16 mouse cellular contexts compared by ENCODE assay signal in genomic region chrX:12409319-12409718, GRCm38 (mm10).
"Had no signal": no experiment of that assay in that cellular context is flagged by ENCODE, and none has a peak within 500 bp of the region (broad histone marks: within the 10 kb centered on the region; RNA-seq: fewer than 3 reads in every experiment).

No protein-coding gene starts in this region.

- H3K4me3 ChIP-seq: layer of hippocampus, adult 2 months; limb, embryonic 15.5 days; midbrain, embryonic 10.5 days; midbrain, embryonic 13.5 days had no signal

- H3K4me2 ChIP-seq: limb, embryonic 15.5 days; liver, embryonic 11.5 days; lung, embryonic 14.5 days; midbrain, embryonic 13.5 days had no signal

- H3K9ac ChIP-seq: limb, embryonic 15.5 days; liver, embryonic 14.5 days; liver, postnatal 0 days; lung, embryonic 14.5 days; midbrain, embryonic 13.5 days had no signal

- DNase-seq: kidney, adult 18-20 months; kidney, postnatal 25 days; layer of hippocampus, adult 9-11 months; liver, postnatal 0 days; lung, embryonic 14.5 days; thymus, adult 18-20 months; thymus, postnatal 36 days had no signal

- H3K27ac ChIP-seq: kidney, postnatal 0 days; layer of hippocampus, adult 2 months; limb, embryonic 15.5 days; liver, embryonic 14.5 days; macrophage; midbrain, embryonic 10.5 days; midbrain, embryonic 13.5 days had no signal

- H3K36me3 ChIP-seq: limb, embryonic 15.5 days; midbrain, embryonic 10.5 days; midbrain, embryonic 13.5 days had no signal

- H3K4me1 ChIP-seq: limb, embryonic 15.5 days; midbrain, embryonic 10.5 days; midbrain, embryonic 13.5 days had no signal

- H3K27me3 ChIP-seq: limb, embryonic 15.5 days; midbrain, embryonic 13.5 days had no signal

- H3K9me3 ChIP-seq: limb, embryonic 15.5 days; midbrain, embryonic 10.5 days; midbrain, embryonic 13.5 days had no signal

- ATAC-seq: liver, postnatal 0 days; lung, postnatal 0 days; midbrain, embryonic 13.5 days had no signal
